Comparison of ENCODE assay signal across 8 mouse cellular contexts in the genomic region with DNA sequence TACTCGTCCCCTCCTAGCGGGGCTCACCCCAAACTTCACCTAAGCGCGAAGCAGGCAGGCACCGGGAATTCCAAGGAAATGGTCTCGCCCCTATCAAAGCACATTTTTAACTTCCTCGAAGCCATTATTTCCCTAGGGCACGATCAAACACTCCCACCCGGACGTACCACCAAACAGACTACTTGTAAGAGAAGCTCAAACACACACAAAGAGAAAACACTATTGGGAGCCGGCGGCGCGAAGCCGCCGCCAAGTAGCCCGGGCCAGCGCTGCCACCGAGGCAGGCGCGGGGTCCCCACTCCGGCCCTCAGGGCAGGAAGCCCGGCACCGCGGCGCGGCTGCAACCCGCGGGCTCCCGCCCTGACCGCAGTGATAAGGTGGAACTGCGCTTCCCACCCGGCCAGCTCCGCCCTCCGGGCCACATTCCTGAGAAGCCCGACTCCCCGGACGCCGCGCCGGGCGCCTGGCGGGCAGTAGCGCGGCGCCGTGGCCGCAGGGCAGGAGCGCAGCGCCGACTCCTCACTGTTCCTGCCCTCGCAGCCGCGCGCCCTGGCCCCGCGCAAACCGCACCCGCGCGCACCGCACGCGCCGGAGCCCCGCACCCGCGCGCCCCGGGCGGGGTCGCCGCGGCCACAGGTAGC. TPM values are rescaled to one million over a fixed set of nuclear protein-coding genes. Genes with fewer than 3 reads are reported as not detected.
A peak's percentile ranks its signal among the peaks of the same experiment; 100 is the strongest.
DNase-seq lines count a peak whose midpoint lies in the region; ATAC-seq and TF ChIP-seq lines count a peak whose summit lies in the region.

No protein-coding gene starts in this region.

- peak overlapping the region; percentile 91 for H3K4me3 ChIP-seq in intestine, embryonic 15.5 days (replicated peaks)
- H3K4me3 ChIP-seq in liver, postnatal 0 days (ENCODE audit: low read depth, low read length) = peak overlapping the region; percentile 78
- peak overlapping the region; percentile 78 for H3K4me3 ChIP-seq in neural tube, embryonic 14.5 days (ENCODE audit: low read depth, low read length)
- peak overlapping the region; percentile 99 for H3K4me3 ChIP-seq in thymus, adult 2 months (ENCODE audit: control insufficient read depth, insufficient read depth, low read length)

- peak overlapping the region; percentile 83 for H3K9ac ChIP-seq in intestine, embryonic 15.5 days
- peak overlapping the region; percentile 79 for H3K9ac ChIP-seq in liver, postnatal 0 days (replicated peaks)
- peak overlapping the region; percentile 84 for H3K9ac ChIP-seq in neural tube, embryonic 14.5 days (replicated peaks; ENCODE audit: low read depth, low read length)

- intact Hi-C loops in left cerebral cortex, postnatal 36 days (cut with DNase I) = loop anchor here (10.0 kb wide), 1 partner anchor 52 kb away; no protein-coding TSS in a partner anchor

- H3K4me1 ChIP-seq in intestine, embryonic 15.5 days (replicated peaks) = peaks cover 14% of the 10 kb centered on the region; the same call in 1 of the 2 replicates
- H3K4me1 ChIP-seq in liver, postnatal 0 days (ENCODE audit: insufficient read depth) = no peaks in the 10 kb centered on the region
- peaks cover 5% of the 10 kb centered on the region for H3K4me1 ChIP-seq in neural tube, embryonic 14.5 days (ENCODE audit: control insufficient read depth, insufficient read depth, low read length)
- H3K4me1 ChIP-seq in thymus, adult 2 months (replicated peaks; ENCODE audit: control insufficient read depth, insufficient read depth, low read length) = peaks cover 19% of the 10 kb centered on the region

- no peaks in the 10 kb centered on the region for H3K9me3 ChIP-seq in intestine, embryonic 15.5 days
- H3K9me3 ChIP-seq in liver, postnatal 0 days (ENCODE audit: low read length) = no peaks in the 10 kb centered on the region
- no peaks in the 10 kb centered on the region for H3K9me3 ChIP-seq in neural tube, embryonic 14.5 days (ENCODE audit: control insufficient read depth, low read length)

- DNase-seq in left cerebral cortex, postnatal 36 days (ENCODE audit: low spot score in 2 of 2) = peak; percentile 47 to 48
- no peak for DNase-seq in left cerebral cortex, adult 9 months (ENCODE audit: low spot score in 2 of 2)
- DNase-seq in liver, postnatal 0 days = peak; percentile 70
- peak; percentile 51 for DNase-seq in thymus, adult 2 months

- peak overlapping the region; percentile 84 for H3K4me2 ChIP-seq in intestine, embryonic 15.5 days (replicated peaks)
- peak overlapping the region; percentile 75 for H3K4me2 ChIP-seq in liver, postnatal 0 days (ENCODE audit: low read depth, low read length)
- H3K4me2 ChIP-seq in neural tube, embryonic 14.5 days (ENCODE audit: low read depth, low read length) = peak overlapping the region; percentile 72

- H3K27ac ChIP-seq in intestine, embryonic 15.5 days = peak overlapping the region; percentile 98
- peak overlapping the region; percentile 85 for H3K27ac ChIP-seq in liver, postnatal 0 days (ENCODE audit: low read depth)
- peak overlapping the region; percentile 81 for H3K27ac ChIP-seq in neural tube, embryonic 14.5 days (ENCODE audit: low read depth, low read length)
- H3K27ac ChIP-seq in thymus, adult 2 months (ENCODE audit: control insufficient read depth, insufficient read depth, low read length) = peak overlapping the region; percentile 6; the same call in 1 of the 2 replicates

- TF ChIP-seq POLR2A in thymus, adult 2 months (IDR thresholded peaks at IDR 0.05; ENCODE audit: control insufficient read depth, extremely low read depth, insufficient read depth, low read length, poor library complexity) = no peak

- peak; percentile 48 for ATAC-seq in common myeloid progenitor, adult 5-6 weeks (replicated peaks; ENCODE audit: low read depth, poor library complexity, severe bottlenecking)
- peak; percentile 60 for ATAC-seq in granulocyte monocyte progenitor cell, adult 5-6 weeks (replicated peaks; ENCODE audit: poor library complexity, severe bottlenecking)
- ATAC-seq in intestine, embryonic 15.5 days = peak; percentile 87
- peak; percentile 84 for ATAC-seq in liver, postnatal 0 days
- peak; percentile 75 for ATAC-seq in neural tube, embryonic 14.5 days (ENCODE audit: low read depth)

- no peaks in the 10 kb centered on the region for H3K36me3 ChIP-seq in intestine, embryonic 15.5 days
- H3K36me3 ChIP-seq in liver, postnatal 0 days (replicated peaks; ENCODE audit: insufficient read depth, low read length) = no peaks in the 10 kb centered on the region
- H3K36me3 ChIP-seq in neural tube, embryonic 14.5 days (ENCODE audit: control insufficient read depth, insufficient read depth, low read length) = no peaks in the 10 kb centered on the region
- H3K36me3 ChIP-seq in thymus, adult 2 months (ENCODE audit: control insufficient read depth, insufficient read depth, low read length) = no peaks in the 10 kb centered on the region

- no peak for TF ChIP-seq EP300 in liver, postnatal 0 days (IDR thresholded peaks at IDR 0.05; ENCODE audit: low read depth)

- TF ChIP-seq CTCF in liver, postnatal 0 days (IDR thresholded peaks at IDR 0.05; ENCODE audit: low read depth) = no peak
- no peak for TF ChIP-seq CTCF in thymus, adult 2 months (IDR thresholded peaks at IDR 0.05; ENCODE audit: borderline replicate concordance, control insufficient read depth, extremely low read depth, insufficient read depth, low read length, poor library complexity)

- under 1% methylated on average over 69 of the region's 74 CpGs for WGBS in intestine, embryonic 15.5 days
- 0% methylated on average over 47 of the region's 74 CpGs for WGBS in liver, postnatal 0 days (ENCODE audit: insufficient replicate concordance)
- under 1% methylated on average over 60 of the region's 74 CpGs for WGBS in neural tube, embryonic 14.5 days
- WGBS in thymus, adult 2 months = under 1% methylated on average over 73 of the region's 74 CpGs

- H3K27me3 ChIP-seq in intestine, embryonic 15.5 days (replicated peaks) = no peaks in the 10 kb centered on the region
- 0 out of 2 replicates have a peak, but pooled peaks cover 3% of the 10 kb centered on the region for H3K27me3 ChIP-seq in liver, postnatal 0 days (ENCODE audit: insufficient read depth, low read length)
- no peaks in the 10 kb centered on the region for H3K27me3 ChIP-seq in neural tube, embryonic 14.5 days (ENCODE audit: control insufficient read depth, insufficient read depth, low read length)
- no peaks in the 10 kb centered on the region for H3K27me3 ChIP-seq in thymus, adult 2 months (ENCODE audit: control insufficient read depth, insufficient read depth, low read length)

RNA-seq across cellular contexts. Expression of a gene that starts 0.8 kb away (rescaled TPM):
- 10 to 100 TPM; 19.5 to 20.6 TPM for total RNA-seq in left cerebral cortex, postnatal 36 days (2021)
- 5.4 and 7.4 TPM in 2 replicates for total RNA-seq in common myeloid progenitor, adult 5-6 weeks (2017)
- total RNA-seq in granulocyte monocyte progenitor cell, adult 5-6 weeks (2014; fragmentation: Nextera tagmentation) = 0.97 and 3.5 TPM in 2 replicates
- 1.1 and 1.6 TPM in 2 replicates for total RNA-seq in granulocyte monocyte progenitor cell, adult 5-6 weeks (2017)
- 26.6 and 26.8 TPM in 2 replicates for polyA plus RNA-seq in intestine, embryonic 15.5 days (2015; fragmentation: Nextera tagmentation; extraction: Ambion mirVana)
- polyA plus RNA-seq in liver, postnatal 0 days (2015; fragmentation: Nextera tagmentation; extraction: Ambion mirVana) = 8.1 and 8.7 TPM in 2 replicates
- 18.9 and 22.1 TPM in 2 replicates for polyA plus RNA-seq in neural tube, embryonic 14.5 days (2014; fragmentation: Nextera tagmentation; extraction: Ambion mirVana)
- polyA plus RNA-seq in thymus, adult 2 months (2012; rRNA removed) = 27.4 and 37.2 TPM in 2 replicates

Comparison
In these comparisons a context has a peak if more than half of its experiments do, and no peak if none do; other contexts are left out.
1. DNase-seq: peak in left cerebral cortex, postnatal 36 days (2 of 2), liver, postnatal 0 days (single experiment) and thymus, adult 2 months (single experiment); none in left cerebral cortex, adult 9 months (0 of 2).
2. H3K27ac ChIP-seq: peak in every context shown above with its lines; median percentile 98 in intestine, embryonic 15.5 days; 85 in liver, postnatal 0 days; 81 in neural tube, embryonic 14.5 days; 6 in thymus, adult 2 months.
3. Peak in every context shown above with its lines, with median percentiles within 50 percentile points of each other: ATAC-seq, H3K4me2 ChIP-seq, H3K4me3 ChIP-seq and H3K9ac ChIP-seq.